ENCODE assay signal across 23 mouse cellular contexts in genomic region chr19:21487124-21487944, GRCm38 (mm10). TPM values are rescaled to one million over a fixed set of nuclear protein-coding genes. Genes with fewer than 3 reads are reported as not detected.
"Had no signal": no experiment of that assay in that cellular context is flagged by ENCODE, and none has a peak within 500 bp of the region (broad histone marks: within the 10 kb centered on the region; RNA-seq: fewer than 3 reads in every experiment).

No protein-coding gene starts in this region.

- H3K4me3 ChIP-seq: heart, embryonic 10.5 days; heart, embryonic 12.5 days; hindbrain, embryonic 13.5 days; hindbrain, embryonic 15.5 days; limb, embryonic 13.5 days; limb, embryonic 15.5 days; liver, embryonic 12.5 days had no signal

- H3K36me3 ChIP-seq: heart, embryonic 10.5 days; heart, embryonic 12.5 days; hindbrain, embryonic 13.5 days; hindbrain, embryonic 15.5 days; limb, embryonic 13.5 days; limb, embryonic 15.5 days; liver, embryonic 12.5 days had no signal

- H3K4me2 ChIP-seq: heart, embryonic 12.5 days; hindbrain, embryonic 13.5 days; hindbrain, embryonic 15.5 days; limb, embryonic 13.5 days; limb, embryonic 15.5 days; liver, embryonic 12.5 days had no signal

- H3K9ac ChIP-seq: heart, embryonic 12.5 days; hindbrain, embryonic 13.5 days; hindbrain, embryonic 15.5 days; limb, embryonic 13.5 days; limb, embryonic 15.5 days; liver, embryonic 12.5 days; liver, embryonic 14.5 days had no signal

- H3K4me1 ChIP-seq: heart, embryonic 10.5 days; heart, embryonic 12.5 days; hindbrain, embryonic 13.5 days; hindbrain, embryonic 15.5 days; limb, embryonic 13.5 days; limb, embryonic 15.5 days; liver, embryonic 12.5 days had no signal

- DNase-seq: gastrocnemius, postnatal 14 days; gastrocnemius, postnatal 36 days; heart, adult 18-20 months; heart, postnatal 10 days; kidney, adult 18-20 months; kidney, adult 8-10 months; kidney, postnatal 14 days; kidney, postnatal 36 days; layer of hippocampus, adult 9-11 months; layer of hippocampus, postnatal 36 days; left cerebral cortex, postnatal 4 days had no signal

- H3K27me3 ChIP-seq: heart, embryonic 12.5 days; hindbrain, embryonic 13.5 days; hindbrain, embryonic 15.5 days; limb, embryonic 13.5 days; limb, embryonic 15.5 days; liver, embryonic 12.5 days had no signal

- H3K27ac ChIP-seq: heart, embryonic 10.5 days; hindbrain, embryonic 13.5 days; hindbrain, embryonic 15.5 days; hindbrain, postnatal 0 days; kidney, postnatal 0 days; limb, embryonic 13.5 days; limb, embryonic 15.5 days; liver, embryonic 12.5 days; liver, embryonic 14.5 days had no signal

- H3K9me3 ChIP-seq: heart, embryonic 10.5 days; heart, embryonic 12.5 days; hindbrain, embryonic 13.5 days; hindbrain, embryonic 15.5 days; limb, embryonic 13.5 days; limb, embryonic 15.5 days; liver, embryonic 12.5 days had no signal

- ATAC-seq: forebrain, embryonic 16.5 days; hindbrain, postnatal 0 days; liver, embryonic 12.5 days had no signal

RNA-seq across cellular contexts. Expression of gene Gda, which starts 14.1 kb away (rescaled TPM):
- polyA plus RNA-seq: limb, embryonic 11.5 days had no signal
